Comparison of ENCODE assay signal across 20 mouse cellular contexts in genomic region chr12:54126306-54126705, GRCm38 (mm10).
DNase-seq lines count a peak whose midpoint lies in the region; ATAC-seq and TF ChIP-seq lines count a peak whose summit lies in the region.
"Had no signal": no experiment of that assay in that cellular context is flagged by ENCODE, and none has a peak within 500 bp of the region (broad histone marks: within the 10 kb centered on the region; RNA-seq: fewer than 3 reads in every experiment).

No protein-coding gene starts in this region.

- H3K4me3 ChIP-seq in gastrocnemius, adult 2 months, result peak overlapping the region; percentile 66
- H3K4me3 ChIP-seq in hindbrain, embryonic 16.5 days (ENCODE audit: low read length), result no peak overlapping the region
- no peak overlapping the region for H3K4me3 ChIP-seq in hindbrain, embryonic 12.5 days
- H3K4me3 ChIP-seq in midbrain, embryonic 10.5 days, result no peak overlapping the region
- H3K4me3 ChIP-seq in midbrain, embryonic 14.5 days (replicated peaks; ENCODE audit: low read depth, low read length), result no peak overlapping the region
- peak overlapping the region; percentile 51 for H3K4me3 ChIP-seq in brown adipose tissue, adult 24 weeks (ENCODE audit: insufficient read depth, low read depth, low read length)
- H3K4me3 ChIP-seq: erythroblast, embryonic 14.5 days; forebrain, embryonic 13.5 days had no signal

- 0 out of 2 replicates have a peak overlapping the region, but pooled peaks have one; percentile 36 for H3K27ac ChIP-seq in gastrocnemius, adult 2 months
- no peak overlapping the region for H3K27ac ChIP-seq in hindbrain, embryonic 16.5 days (ENCODE audit: low read depth, low read length)
- H3K27ac ChIP-seq in hindbrain, embryonic 12.5 days, result no peak overlapping the region
- H3K27ac ChIP-seq in midbrain, embryonic 10.5 days (replicated peaks), result 0 out of 2 replicates have a peak overlapping the region, but pooled peaks have one; percentile 28
- no peak overlapping the region for H3K27ac ChIP-seq in midbrain, embryonic 14.5 days (replicated peaks; ENCODE audit: low read depth, low read length)
- no peak overlapping the region for H3K27ac ChIP-seq in brown adipose tissue, adult 24 weeks (replicated peaks; ENCODE audit: low read depth, low read length)
- H3K27ac ChIP-seq: forebrain, embryonic 13.5 days; liver, embryonic 14.5 days; stomach, postnatal 0 days had no signal

- no peaks in the 10 kb centered on the region for H3K27me3 ChIP-seq in hindbrain, embryonic 16.5 days (replicated peaks; ENCODE audit: control insufficient read depth, insufficient read depth, low read length)
- H3K27me3 ChIP-seq in hindbrain, embryonic 12.5 days, result no peaks in the 10 kb centered on the region
- H3K27me3 ChIP-seq in midbrain, embryonic 10.5 days (ENCODE audit: low read depth, poor library complexity, severe bottlenecking), result no peaks in the 10 kb centered on the region
- H3K27me3 ChIP-seq in midbrain, embryonic 14.5 days (ENCODE audit: control insufficient read depth, insufficient read depth, low read length), result no peaks in the 10 kb centered on the region
- H3K27me3 ChIP-seq: forebrain, embryonic 13.5 days had no signal

- H3K36me3 ChIP-seq in hindbrain, embryonic 16.5 days (ENCODE audit: control insufficient read depth, insufficient read depth, low read length), result no peaks in the 10 kb centered on the region
- H3K36me3 ChIP-seq in hindbrain, embryonic 12.5 days, result no peaks in the 10 kb centered on the region
- no peaks in the 10 kb centered on the region for H3K36me3 ChIP-seq in midbrain, embryonic 10.5 days
- no peaks in the 10 kb centered on the region for H3K36me3 ChIP-seq in midbrain, embryonic 14.5 days (ENCODE audit: control insufficient read depth, insufficient read depth, low read length)

- ATAC-seq in hindbrain, embryonic 16.5 days, result no peak
- no peak for ATAC-seq in hindbrain, embryonic 12.5 days (ENCODE audit: low FRiP score)
- ATAC-seq in midbrain, embryonic 14.5 days (ENCODE audit: low FRiP score, low TSS enrichment), result no peak
- ATAC-seq: CD4-positive, CD25-positive, alpha-beta regulatory T cell, adult 4 months; forebrain, embryonic 13.5 days; inflammation-experienced regulatory T-cells, adult 6 months had no signal

- H3K9me3 ChIP-seq in hindbrain, embryonic 16.5 days (ENCODE audit: control insufficient read depth, low read length), result no peaks in the 10 kb centered on the region
- H3K9me3 ChIP-seq in hindbrain, embryonic 12.5 days (replicated peaks), result no peaks in the 10 kb centered on the region
- H3K9me3 ChIP-seq in midbrain, embryonic 10.5 days (replicated peaks), result no peaks in the 10 kb centered on the region
- no peaks in the 10 kb centered on the region for H3K9me3 ChIP-seq in midbrain, embryonic 14.5 days (ENCODE audit: control insufficient read depth, low read length)
- H3K9me3 ChIP-seq: forebrain, embryonic 13.5 days had no signal

- H3K4me2 ChIP-seq in hindbrain, embryonic 16.5 days (ENCODE audit: low read length), result peak overlapping the region; percentile 31
- H3K4me2 ChIP-seq in hindbrain, embryonic 12.5 days (replicated peaks), result no peak overlapping the region
- no peak overlapping the region for H3K4me2 ChIP-seq in midbrain, embryonic 14.5 days (ENCODE audit: low read length)
- H3K4me2 ChIP-seq: forebrain, embryonic 13.5 days had no signal

- H3K9ac ChIP-seq in hindbrain, embryonic 16.5 days (ENCODE audit: low read depth, low read length), result no peak overlapping the region
- H3K9ac ChIP-seq in hindbrain, embryonic 12.5 days, result no peak overlapping the region
- no peak overlapping the region for H3K9ac ChIP-seq in midbrain, embryonic 14.5 days (replicated peaks; ENCODE audit: low read length)
- H3K9ac ChIP-seq: forebrain, embryonic 13.5 days; liver, embryonic 14.5 days had no signal

- H3K4me1 ChIP-seq in hindbrain, embryonic 16.5 days (ENCODE audit: control insufficient read depth, insufficient read depth, low read depth, low read length), result no peaks in the 10 kb centered on the region; the same call in 1 of the 2 replicates
- H3K4me1 ChIP-seq in hindbrain, embryonic 12.5 days, result no peaks in the 10 kb centered on the region
- H3K4me1 ChIP-seq in midbrain, embryonic 10.5 days, result peaks cover 8% of the 10 kb centered on the region
- 0 out of 2 replicates have a peak, but pooled peaks cover 5% of the 10 kb centered on the region for H3K4me1 ChIP-seq in midbrain, embryonic 14.5 days (ENCODE audit: control insufficient read depth, insufficient read depth, low read length)
- H3K4me1 ChIP-seq in brown adipose tissue, adult 24 weeks (ENCODE audit: control insufficient read depth, insufficient read depth, insufficient read length, low read length), result no peaks in the 10 kb centered on the region

- TF ChIP-seq CTCF in gastrocnemius, adult 2 months (IDR thresholded peaks at IDR 0.05), result no peak

- 46% methylated on average over 6 of the region's 6 CpGs for WGBS in hindbrain, embryonic 16.5 days
- 64% methylated on average over 6 of the region's 6 CpGs for WGBS in hindbrain, embryonic 12.5 days
- 61% methylated on average over 6 of the region's 6 CpGs for WGBS in midbrain, embryonic 10.5 days
- 53% methylated on average over 6 of the region's 6 CpGs for WGBS in midbrain, embryonic 14.5 days

- intact Hi-C loops in gastrocnemius, adult 2 months (cut with DNase I), result no loop called here
- intact Hi-C loops in gastrocnemius, postnatal 14 days (cut with DNase I; ENCODE audit: low total_unique reads), result no loop called here

- DNase-seq in gastrocnemius, adult 2 months, result no peak
- DNase-seq in gastrocnemius, postnatal 14 days, result no peak
- DNase-seq in midbrain, embryonic 10.5 days (ENCODE audit: low spot score), result peak; percentile 5
- DNase-seq in midbrain, embryonic 14.5 days, result no peak
- DNase-seq in adipocyte (ENCODE audit: low spot score), result no peak
- DNase-seq: adrenal gland, postnatal 25 days; cerebellum, adult 18-20 months; gastrocnemius, postnatal 10 days; heart, adult 18-20 months; lung, postnatal 10 days; retina, postnatal 1 day had no signal

Comparison
In these comparisons a context has a peak if more than half of its experiments do, and no peak if none do; other contexts are left out.
1. H3K27ac ChIP-seq: peak in gastrocnemius, adult 2 months (single experiment) and midbrain, embryonic 10.5 days (single experiment); none in hindbrain, embryonic 16.5 days (single experiment), hindbrain, embryonic 12.5 days (single experiment), midbrain, embryonic 14.5 days (single experiment) and brown adipose tissue, adult 24 weeks (single experiment).
2. H3K4me3 ChIP-seq: peak in gastrocnemius, adult 2 months (single experiment) and brown adipose tissue, adult 24 weeks (single experiment); none in hindbrain, embryonic 16.5 days (single experiment), hindbrain, embryonic 12.5 days (single experiment), midbrain, embryonic 10.5 days (single experiment) and midbrain, embryonic 14.5 days (single experiment).